Mouse (Mus musculus): ENCODE measurements around the gene Epb41l5. TPM values are rescaled to one million over a fixed set of nuclear protein-coding genes. Genes with fewer than 3 reads are reported as not detected.

The Epb41l5 gene
- polyA plus RNA-seq, 2 experiments = 6.4 to 13.1 TPM

DNA sequence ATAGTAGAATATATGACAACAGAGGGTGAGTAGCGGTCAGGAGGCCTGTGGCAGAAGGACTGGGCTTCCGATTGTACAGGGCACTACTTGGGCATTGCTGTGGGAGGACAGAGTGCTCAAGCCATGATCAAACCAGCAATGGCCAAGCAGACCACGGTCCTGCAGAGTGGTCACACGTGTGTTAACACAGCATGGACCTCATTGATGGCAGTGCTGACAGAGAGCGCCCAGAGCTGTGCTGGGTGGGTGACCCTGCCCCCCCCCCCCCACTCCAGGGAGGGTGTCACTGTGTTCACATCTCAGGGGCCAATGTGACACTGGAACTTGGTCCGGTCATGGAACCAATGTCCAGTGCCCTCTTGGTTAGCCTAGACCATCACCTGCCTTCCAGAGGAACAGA, 116.6 kb downstream of the Epb41l5 start:
- 77% methylated on average over 6 of the region's 6 CpGs for WGBS (ENCODE audit: insufficient replicate concordance)
- Histone ChIP-seq H3K27me3 (ENCODE audit: control insufficient read depth, insufficient read depth, low read length) (no peaks in the 10 kb centered on the region), H3K9ac (replicated peaks) (no peak overlapping the region), H3K4me2 (ENCODE audit: low read depth) (no peak overlapping the region), H3K36me3 (replicated peaks; ENCODE audit: control insufficient read depth, insufficient read depth, low read depth) (peaks cover 5% of the 10 kb centered on the region), H3K9me3 (ENCODE audit: control insufficient read depth, low read length) (no peaks in the 10 kb centered on the region), H3K4me1 (replicated peaks; ENCODE audit: control insufficient read depth in 2 of 2, insufficient read depth in 2 of 2, low read length in 1 of 2) (no peaks in the 10 kb centered on the region), H3K27ac (no peak overlapping the region), H3K4me3 (ENCODE audit: insufficient read depth in 1 of 2, low read depth in 2 of 2, low read length in 2 of 2) (no peak overlapping the region)
- ATAC-seq (ENCODE audit: insufficient read depth) (no peak), DNase-seq (ENCODE audit: low read depth in 3 of 3, low spot score in 3 of 3) (no peak)
- TF ChIP-seq EP300 (IDR thresholded peaks at IDR 0.05; ENCODE audit: low read depth) = no peak

DNA sequence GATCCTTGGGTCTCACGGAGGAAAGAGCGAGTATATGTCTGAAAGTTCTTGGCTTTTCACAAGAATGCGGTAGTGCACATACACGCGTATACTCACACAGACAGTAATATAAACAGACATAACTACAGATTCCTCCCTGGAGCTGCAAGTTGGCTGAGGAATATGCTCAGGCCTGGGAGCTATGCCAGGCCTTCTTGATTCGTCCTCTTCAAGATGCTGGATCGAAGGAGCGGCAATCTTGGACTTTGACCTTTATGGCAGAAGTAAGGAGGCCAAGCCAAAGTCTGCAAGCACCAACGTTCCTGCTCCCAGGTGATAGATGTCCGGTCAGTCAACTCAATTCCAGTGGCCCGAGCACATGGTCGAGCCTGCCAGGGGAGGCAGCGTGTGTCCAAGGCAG, 117.9 kb downstream of the Epb41l5 start:
- Histone ChIP-seq H3K27me3 (ENCODE audit: control insufficient read depth, insufficient read depth, low read length) (no peaks in the 10 kb centered on the region), H3K4me2 (ENCODE audit: low read depth) (no peak overlapping the region), H3K36me3 (replicated peaks; ENCODE audit: control insufficient read depth, insufficient read depth, low read depth) (peaks cover 6% of the 10 kb centered on the region), H3K4me1 (replicated peaks; ENCODE audit: control insufficient read depth in 2 of 2, insufficient read depth in 2 of 2, low read length in 1 of 2) (peaks cover 4 to 8% of the 10 kb centered on the region in 2 experiments), H3K4me3 (ENCODE audit: insufficient read depth in 1 of 2, low read depth in 2 of 2, low read length in 2 of 2) (no peak overlapping the region), H3K9me3 (ENCODE audit: control insufficient read depth, low read length) (no peaks in the 10 kb centered on the region), H3K9ac (replicated peaks) (no peak overlapping the region), H3K27ac (no peak overlapping the region)
- TF ChIP-seq EP300 (IDR thresholded peaks at IDR 0.05; ENCODE audit: low read depth) = no peak
- no peak for TF ChIP-seq CTCF (IDR thresholded peaks at IDR 0.05; ENCODE audit: low read depth)
- WGBS (ENCODE audit: insufficient replicate concordance) = 75% methylated on average over 13 of the region's 13 CpGs
- no peak for DNase-seq (ENCODE audit: low read depth in 3 of 3, low spot score in 3 of 3)
- ATAC-seq (ENCODE audit: insufficient read depth) = no peak

DNA sequence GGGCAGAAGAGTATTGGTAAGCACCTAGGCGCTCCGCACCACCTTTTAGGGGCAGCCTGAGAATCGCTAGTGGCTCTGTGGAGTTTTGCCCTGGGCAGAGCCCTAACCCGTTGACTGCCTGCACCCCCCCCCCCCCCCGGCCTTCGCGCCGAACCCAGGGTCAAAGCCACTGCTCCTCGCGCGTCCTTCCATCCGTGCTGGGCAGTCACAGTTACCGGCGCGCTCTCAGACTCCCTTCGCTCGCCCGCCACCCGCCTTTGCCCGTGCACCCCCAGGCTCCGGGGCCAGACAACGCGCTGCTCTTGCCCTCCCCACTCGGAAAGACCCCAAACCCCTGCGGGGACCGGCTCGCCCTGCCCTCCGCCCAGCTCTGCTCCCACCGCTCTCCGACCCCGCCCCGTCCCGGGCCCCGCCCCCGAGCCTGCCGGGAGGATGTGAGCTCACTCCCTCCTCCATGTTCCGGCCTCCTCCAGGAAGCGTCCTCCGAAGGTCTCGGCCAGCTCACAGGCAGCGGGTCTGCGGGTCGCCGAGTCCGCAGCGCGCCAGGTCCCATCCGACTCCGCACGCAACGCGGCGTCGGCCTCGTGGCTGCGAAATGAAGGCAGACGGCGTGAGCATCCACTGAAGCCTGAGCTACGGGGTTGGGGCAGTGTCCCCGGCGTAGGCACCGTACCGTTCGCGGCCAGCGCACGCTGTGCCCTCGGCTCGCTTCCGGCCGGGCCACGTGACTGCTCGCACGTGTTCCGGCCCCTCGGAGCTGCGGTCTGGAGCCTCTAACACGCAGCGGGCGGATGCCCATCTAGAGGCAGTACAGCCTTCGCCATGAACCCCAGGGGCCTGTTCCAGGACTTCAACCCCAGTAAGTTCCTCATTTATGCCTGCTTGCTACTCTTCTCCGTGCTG, 122.9 kb downstream of the Epb41l5 start, which contains the start of gene Tmem185b:
Gene Tmem185b, plus strand, starts transcription at position 472 of the 903 bp plus-strand sequence.
- Histone ChIP-seq H3K27me3 (ENCODE audit: control insufficient read depth, insufficient read depth, low read length) (no peaks in the 10 kb centered on the region), H3K36me3 (replicated peaks; ENCODE audit: control insufficient read depth, insufficient read depth, low read depth) (peaks cover 6% of the 10 kb centered on the region), H3K4me1 (replicated peaks; ENCODE audit: control insufficient read depth in 2 of 2, insufficient read depth in 2 of 2, low read length in 1 of 2) (peaks cover 4 to 26% of the 10 kb centered on the region in 2 experiments), H3K4me3 (ENCODE audit: insufficient read depth in 1 of 2, low read depth in 2 of 2, low read length in 2 of 2) (peak within 1 kb of the TSS; percentile 70 to 74), H3K4me2 (ENCODE audit: low read depth) (peak within 1 kb of the TSS; percentile 89), H3K27ac (no peak within 1 kb of the TSS), H3K9ac (replicated peaks) (peak within 1 kb of the TSS; percentile 72), H3K9me3 (ENCODE audit: control insufficient read depth, low read length) (no peaks in the 10 kb centered on the region)
- DNase-seq (ENCODE audit: low read depth in 3 of 3, low spot score in 3 of 3) (peak; percentile 52 to 58 (median 55)), ATAC-seq (ENCODE audit: insufficient read depth) (peak; percentile 93)
- under 1% methylated on average over 75 of the region's 82 CpGs for WGBS (ENCODE audit: insufficient replicate concordance)
- TF ChIP-seq CTCF (IDR thresholded peaks at IDR 0.05; ENCODE audit: low read depth) (no peak), EP300 (IDR thresholded peaks at IDR 0.05; ENCODE audit: low read depth) (no peak)

DNA sequence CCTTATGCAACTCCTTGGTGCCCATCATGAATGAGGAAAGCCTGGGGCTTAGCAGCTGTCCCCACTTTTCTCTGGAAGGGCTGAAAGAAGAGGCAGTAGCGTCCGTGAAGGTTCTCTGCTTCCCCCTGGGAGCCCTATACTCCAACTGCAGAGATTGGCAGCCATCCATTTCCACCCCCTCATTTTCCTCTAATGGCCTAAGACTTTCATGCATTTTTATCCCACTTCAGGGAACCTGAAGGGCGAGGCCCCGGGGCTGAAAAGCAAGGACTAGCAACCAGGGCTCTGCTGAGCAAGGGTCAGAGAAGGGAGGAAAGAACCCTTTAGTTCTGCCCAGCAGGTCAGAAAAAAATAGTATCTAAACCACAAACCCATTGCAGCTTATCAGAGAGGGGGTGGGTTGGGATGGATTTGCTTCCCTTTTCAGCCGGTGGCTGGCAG, 123.8 kb downstream of the Epb41l5 start:
- Histone ChIP-seq H3K4me1 (replicated peaks; ENCODE audit: control insufficient read depth in 2 of 2, insufficient read depth in 2 of 2, low read length in 1 of 2) (peaks cover 4 to 26% of the 10 kb centered on the region in 2 experiments), H3K36me3 (replicated peaks; ENCODE audit: control insufficient read depth, insufficient read depth, low read depth) (peaks cover 6% of the 10 kb centered on the region), H3K27ac (no peak overlapping the region), H3K4me3 (ENCODE audit: insufficient read depth in 1 of 2, low read depth in 2 of 2, low read length in 2 of 2) (peak overlapping the region in 1 of 2 experiments; percentile 74; a peak in 2 of 4 replicates), H3K4me2 (ENCODE audit: low read depth) (peak overlapping the region; percentile 89), H3K9me3 (ENCODE audit: control insufficient read depth, low read length) (no peaks in the 10 kb centered on the region), H3K27me3 (ENCODE audit: control insufficient read depth, insufficient read depth, low read length) (no peaks in the 10 kb centered on the region), H3K9ac (replicated peaks) (peak overlapping the region; percentile 72)
- no peak for ATAC-seq (ENCODE audit: insufficient read depth)
- TF ChIP-seq CTCF (IDR thresholded peaks at IDR 0.05; ENCODE audit: low read depth) (no peak), EP300 (IDR thresholded peaks at IDR 0.05; ENCODE audit: low read depth) (no peak)
- DNase-seq (ENCODE audit: low read depth in 3 of 3, low spot score in 3 of 3) = no peak
- WGBS (ENCODE audit: insufficient replicate concordance) = 17% methylated on average over 5 of the region's 5 CpGs

DNA sequence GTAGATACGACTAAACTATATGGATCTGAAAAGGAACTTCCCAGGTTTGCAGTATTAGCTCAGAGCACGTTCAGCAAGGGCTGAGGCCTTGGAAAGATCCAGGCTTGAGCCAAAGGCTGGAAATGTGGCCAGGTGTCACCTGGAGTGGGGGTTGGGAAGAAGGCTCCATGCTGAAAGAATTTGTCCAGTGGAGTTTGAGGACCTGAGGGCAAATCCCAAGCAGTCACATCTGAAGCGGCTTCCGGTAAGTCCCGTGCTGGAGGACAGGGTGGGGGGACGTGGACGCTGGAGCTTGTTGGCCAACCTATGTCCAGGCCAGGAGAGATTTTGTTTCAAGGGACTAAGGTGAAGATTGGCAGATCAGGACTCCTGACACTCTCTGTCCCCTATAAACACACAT, 125.0 kb downstream of the Epb41l5 start:
- no peak overlapping the region for H3K4me3 ChIP-seq (ENCODE audit: insufficient read depth in 1 of 2, low read depth in 2 of 2, low read length in 2 of 2)
- ATAC-seq (ENCODE audit: insufficient read depth) (no peak), DNase-seq (ENCODE audit: low read depth in 3 of 3, low spot score in 3 of 3) (no peak)
- H3K36me3 ChIP-seq (replicated peaks; ENCODE audit: control insufficient read depth, insufficient read depth, low read depth) = peaks cover 6% of the 10 kb centered on the region
- H3K9me3 ChIP-seq (ENCODE audit: control insufficient read depth, low read length) = no peaks in the 10 kb centered on the region
- H3K27me3 ChIP-seq (ENCODE audit: control insufficient read depth, insufficient read depth, low read length) = no peaks in the 10 kb centered on the region
- TF ChIP-seq EP300 (IDR thresholded peaks at IDR 0.05; ENCODE audit: low read depth) (no peak), CTCF (IDR thresholded peaks at IDR 0.05; ENCODE audit: low read depth) (no peak)
- H3K4me2 ChIP-seq (ENCODE audit: low read depth) = no peak overlapping the region
- H3K27ac ChIP-seq = no peak overlapping the region
- peaks cover 4 to 26% of the 10 kb centered on the region in 2 experiments for H3K4me1 ChIP-seq (replicated peaks; ENCODE audit: control insufficient read depth in 2 of 2, insufficient read depth in 2 of 2, low read length in 1 of 2)
- WGBS (ENCODE audit: insufficient replicate concordance) = 86% methylated on average over 7 of the region's 7 CpGs
- H3K9ac ChIP-seq (replicated peaks) = no peak overlapping the region

Data from liver, embryonic 14.5 days (tissue).